Mouse (Mus musculus): ENCODE results near the gene Cracr2b. TPM values are rescaled to one million over a fixed set of nuclear protein-coding genes. Genes with fewer than 3 reads are reported as not detected.

The Cracr2b gene
- polyA plus RNA-seq, 1 experiment, result 0.06 TPM

GRCm38 (mm10) chr7:141495940-141496339 is 35.0 kb downstream of the Cracr2b start:
- H3K9me3 ChIP-seq (ENCODE audit: control insufficient read depth, low read length), result no peaks in the 10 kb centered on the region
- peaks cover 88% of the 10 kb centered on the region for H3K36me3 ChIP-seq (ENCODE audit: control insufficient read depth)
- no peak overlapping the region for H3K4me3 ChIP-seq (replicated peaks)
- TF ChIP-seq GATA1 (IDR thresholded peaks at IDR 0.05; ENCODE audit: low read length) (no peak), TAL1 (IDR thresholded peaks at IDR 0.05; ENCODE audit: low read length) (no peak)
- peaks cover 23% of the 10 kb centered on the region for H3K4me1 ChIP-seq (ENCODE audit: control insufficient read depth)
- H3K27me3 ChIP-seq (ENCODE audit: control insufficient read depth), result no peaks in the 10 kb centered on the region

- Histone ChIP-seq H3K9me3 (ENCODE audit: control insufficient read depth, low read length) (no peaks in the 10 kb centered on the region; the same call in 1 of the 2 replicates), H3K27me3 (ENCODE audit: control insufficient read depth) (no peaks in the 10 kb centered on the region), H3K4me1 (ENCODE audit: control insufficient read depth) (peaks cover 21% of the 10 kb centered on the region), H3K4me3 (replicated peaks) (no peak overlapping the region), H3K36me3 (ENCODE audit: control insufficient read depth) (peaks cover 89% of the 10 kb centered on the region)
- TF ChIP-seq GATA1 (IDR thresholded peaks at IDR 0.05; ENCODE audit: low read length), result no peak
- no peak for TF ChIP-seq TAL1 (IDR thresholded peaks at IDR 0.05; ENCODE audit: low read length)
Measured at GRCm38 (mm10) chr7:141497600-141497999, 36.7 kb downstream of the Cracr2b start.

- Histone ChIP-seq H3K36me3 (ENCODE audit: control insufficient read depth) (peaks cover 78% of the 10 kb centered on the region), H3K4me1 (ENCODE audit: control insufficient read depth) (peaks cover 51% of the 10 kb centered on the region), H3K9me3 (ENCODE audit: control insufficient read depth, low read length) (peaks cover 4% of the 10 kb centered on the region; the same call in 1 of the 2 replicates), H3K4me3 (replicated peaks) (peak overlapping the region; percentile 5), H3K27me3 (ENCODE audit: control insufficient read depth) (no peaks in the 10 kb centered on the region)
- TF ChIP-seq TAL1 (IDR thresholded peaks at IDR 0.05; ENCODE audit: low read length) (no peak), GATA1 (IDR thresholded peaks at IDR 0.05; ENCODE audit: low read length) (no peak)
Measured at GRCm38 (mm10) chr7:141501820-141502555, 41.1 kb downstream of the Cracr2b start.

- Histone ChIP-seq H3K9me3 (ENCODE audit: control insufficient read depth, low read length) (peaks cover 4% of the 10 kb centered on the region; the same call in 1 of the 2 replicates), H3K36me3 (ENCODE audit: control insufficient read depth) (peaks cover 78% of the 10 kb centered on the region), H3K4me3 (replicated peaks) (no peak overlapping the region), H3K4me1 (ENCODE audit: control insufficient read depth) (peaks cover 56% of the 10 kb centered on the region), H3K27me3 (ENCODE audit: control insufficient read depth) (no peaks in the 10 kb centered on the region)
- TF ChIP-seq GATA1 (IDR thresholded peaks at IDR 0.05; ENCODE audit: low read length) (no peak), TAL1 (IDR thresholded peaks at IDR 0.05; ENCODE audit: low read length) (no peak)
Measured at GRCm38 (mm10) chr7:141502556-141502905, 41.6 kb downstream of the Cracr2b start.

GRCm38 (mm10) chr7:141506278-141506677 is 45.4 kb downstream of the Cracr2b start:
- H3K4me1 ChIP-seq (ENCODE audit: control insufficient read depth), result peaks cover 88% of the 10 kb centered on the region
- H3K9me3 ChIP-seq (ENCODE audit: control insufficient read depth, low read length), result peaks cover 4% of the 10 kb centered on the region; the same call in 1 of the 2 replicates
- no peaks in the 10 kb centered on the region for H3K27me3 ChIP-seq (ENCODE audit: control insufficient read depth)
- H3K36me3 ChIP-seq (ENCODE audit: control insufficient read depth), result peaks cover 85% of the 10 kb centered on the region
- TF ChIP-seq GATA1 (IDR thresholded peaks at IDR 0.05; ENCODE audit: low read length) (no peak), TAL1 (IDR thresholded peaks at IDR 0.05; ENCODE audit: low read length) (no peak)
- H3K4me3 ChIP-seq (replicated peaks), result peak overlapping the region; percentile 85

- Histone ChIP-seq H3K4me1 (ENCODE audit: control insufficient read depth) (peaks cover 78% of the 10 kb centered on the region), H3K9me3 (ENCODE audit: control insufficient read depth, low read length) (peaks cover 2% of the 10 kb centered on the region; the same call in 1 of the 2 replicates), H3K36me3 (ENCODE audit: control insufficient read depth) (peaks cover 87% of the 10 kb centered on the region), H3K27me3 (ENCODE audit: control insufficient read depth) (no peaks in the 10 kb centered on the region), H3K4me3 (replicated peaks) (peak overlapping the region; percentile 85)
- TF ChIP-seq GATA1 (IDR thresholded peaks at IDR 0.05; ENCODE audit: low read length), result no peak
- no peak for TF ChIP-seq TAL1 (IDR thresholded peaks at IDR 0.05; ENCODE audit: low read length)
Measured at GRCm38 (mm10) chr7:141508160-141508559, 47.3 kb downstream of the Cracr2b start.

GRCm38 (mm10) chr7:141510196-141510595 is 49.3 kb downstream of the Cracr2b start:
- peaks cover 96% of the 10 kb centered on the region for H3K36me3 ChIP-seq (ENCODE audit: control insufficient read depth)
- peaks cover 67% of the 10 kb centered on the region for H3K4me1 ChIP-seq (ENCODE audit: control insufficient read depth)
- TF ChIP-seq GATA1 (IDR thresholded peaks at IDR 0.05; ENCODE audit: low read length) (no peak), TAL1 (IDR thresholded peaks at IDR 0.05; ENCODE audit: low read length) (no peak)

GRCm38 (mm10) chr7:141510681-141511191 is 49.8 kb downstream of the Cracr2b start:
- TF ChIP-seq TAL1 (IDR thresholded peaks at IDR 0.05; ENCODE audit: low read length), result no peak
- no peak for TF ChIP-seq GATA1 (IDR thresholded peaks at IDR 0.05; ENCODE audit: low read length)
- Histone ChIP-seq H3K9me3 (ENCODE audit: control insufficient read depth, low read length) (no peaks in the 10 kb centered on the region), H3K4me1 (ENCODE audit: control insufficient read depth) (peaks cover 66% of the 10 kb centered on the region), H3K27me3 (ENCODE audit: control insufficient read depth) (no peaks in the 10 kb centered on the region), H3K36me3 (ENCODE audit: control insufficient read depth) (peaks cover 98% of the 10 kb centered on the region), H3K4me3 (replicated peaks) (no peak overlapping the region)

More at GRCm38 (mm10) chr7:141510196-141510595, 49.3 kb downstream of the Cracr2b start:
- no peaks in the 10 kb centered on the region for H3K9me3 ChIP-seq (ENCODE audit: control insufficient read depth, low read length)
- H3K27me3 ChIP-seq (ENCODE audit: control insufficient read depth), result no peaks in the 10 kb centered on the region
- no peak overlapping the region for H3K4me3 ChIP-seq (replicated peaks)

Other genes with a start within 250 kb of the Cracr2b start
- 0.28 and 0.51 TPM in 2 replicates for gene Lmntd2, start 247.0 kb upstream of the Cracr2b start, polyA plus RNA-seq (2012)
- gene Rassf7, start 245.2 kb upstream of the Cracr2b start, polyA plus RNA-seq (2012), result 7.3 and 10.7 TPM in 2 replicates
- 19.7 and 20.3 TPM in 2 replicates for gene Phrf1, start 232.3 kb upstream of the Cracr2b start, polyA plus RNA-seq (2012)
- gene Irf7, start 194.6 kb upstream of the Cracr2b start, polyA plus RNA-seq (2012), result 2.2 and 2.9 TPM in 2 replicates
- gene Cdhr5, start 184.3 kb upstream of the Cracr2b start, polyA plus RNA-seq (2012), result not detected in 2 replicates
- gene Sct, start 182.0 kb upstream of the Cracr2b start, polyA plus RNA-seq (2012), result not detected in 2 replicates
- not detected in 2 replicates for gene Drd4, start 169.1 kb upstream of the Cracr2b start, polyA plus RNA-seq (2012)
- gene Deaf1, start 133.4 kb upstream of the Cracr2b start, polyA plus RNA-seq (2012), result 7.6 and 8.1 TPM in 2 replicates
- gene Tmem80, start 133.4 kb upstream of the Cracr2b start, polyA plus RNA-seq (2012), result 4.6 TPM in 2 replicates
- 0.05 and 0.09 TPM in 2 replicates for gene Eps8l2, start 122.2 kb upstream of the Cracr2b start, polyA plus RNA-seq (2012)
- gene Taldo1, start 68.9 kb upstream of the Cracr2b start, polyA plus RNA-seq (2012), result 53.1 and 91.9 TPM in 2 replicates
- gene Gatd1, start 47.0 kb upstream of the Cracr2b start, polyA plus RNA-seq (2012), result 0.16 and 0.42 TPM in 2 replicates
- not detected in 2 replicates for gene Cend1, start 31.6 kb upstream of the Cracr2b start, polyA plus RNA-seq (2012)
- gene Slc25a22, start 23.2 kb upstream of the Cracr2b start, polyA plus RNA-seq (2012), result 0.70 and 0.97 TPM in 2 replicates
- gene Pidd1, start 17.1 kb upstream of the Cracr2b start, polyA plus RNA-seq (2012), result 5.6 and 9.3 TPM in 2 replicates
- 584 and 1,051 TPM in 2 replicates for gene Rplp2, start 13.7 kb upstream of the Cracr2b start, polyA plus RNA-seq (2012)
- 3.0 and 3.4 TPM in 2 replicates for gene Pnpla2, start 5.9 kb upstream of the Cracr2b start, polyA plus RNA-seq (2012)
- 1.0 and 1.1 TPM in 2 replicates for gene Cd151, start 6.3 kb downstream of the Cracr2b start, polyA plus RNA-seq (2012)
- 15.4 and 17.1 TPM in 2 replicates for gene Polr2l, start 14.0 kb downstream of the Cracr2b start, polyA plus RNA-seq (2012)
- gene Tspan4, start 14.1 kb downstream of the Cracr2b start, polyA plus RNA-seq (2012), result 0.31 and 0.46 TPM in 2 replicates
- gene Chid1, start 78.8 kb downstream of the Cracr2b start, polyA plus RNA-seq (2012), result 1.7 and 2.6 TPM in 2 replicates
- gene Ap2a2, start 101.1 kb downstream of the Cracr2b start, polyA plus RNA-seq (2012), result 8.6 and 9.2 TPM in 2 replicates
- gene Muc6, start 194.2 kb downstream of the Cracr2b start, polyA plus RNA-seq (2012), result 0.47 and 0.57 TPM in 2 replicates
- gene Muc2, start 229.2 kb downstream of the Cracr2b start, polyA plus RNA-seq (2012), result 0.06 and 0.08 TPM in 2 replicates

Data from erythroblast, embryonic 14.5 days (primary cell).